21 mouse cellular contexts compared by ENCODE assay signal in the genomic region with DNA sequence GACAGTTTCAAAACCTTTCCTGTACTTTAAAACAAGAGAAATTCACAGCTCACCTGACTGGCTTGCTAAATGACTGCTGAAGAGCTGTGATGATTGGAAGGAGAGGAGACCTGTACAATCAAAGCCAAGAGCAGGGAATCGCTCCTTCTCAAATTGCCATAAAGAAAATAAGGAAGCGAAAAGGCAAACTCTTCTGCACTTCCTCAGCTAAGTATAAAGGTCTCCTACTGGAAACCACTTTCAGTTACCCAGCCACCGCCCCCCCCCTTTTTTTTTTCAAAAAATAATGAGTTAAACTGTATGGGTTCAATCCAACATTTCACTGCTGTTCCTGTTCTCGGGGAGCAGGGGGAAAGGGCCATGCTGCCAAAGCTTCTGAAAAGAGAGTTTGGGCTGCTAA. TPM values are rescaled to one million over a fixed set of nuclear protein-coding genes. Genes with fewer than 3 reads are reported as not detected.
DNase-seq lines count a peak whose midpoint lies in the region; ATAC-seq lines count a peak whose summit lies in the region.
"Had no signal": no experiment of that assay in that cellular context is flagged by ENCODE, and none has a peak within 500 bp of the region (broad histone marks: within the 10 kb centered on the region; RNA-seq: fewer than 3 reads in every experiment).

No protein-coding gene starts in this region.

- H3K4me2 ChIP-seq in forebrain, embryonic 16.5 days (ENCODE audit: low read length) = peak overlapping the region; percentile 36
- H3K4me2 ChIP-seq in forebrain, embryonic 12.5 days = no peak overlapping the region
- peak overlapping the region; percentile 3 for H3K4me2 ChIP-seq in embryonic facial prominence, embryonic 14.5 days (ENCODE audit: low read depth, low read length)
- H3K4me2 ChIP-seq: embryonic facial prominence, embryonic 15.5 days; hindbrain, embryonic 13.5 days had no signal

- H3K9ac ChIP-seq in forebrain, embryonic 16.5 days (replicated peaks; ENCODE audit: low read depth, low read length) = 0 out of 2 replicates have a peak overlapping the region, but pooled peaks have one; percentile 26
- no peak overlapping the region for H3K9ac ChIP-seq in forebrain, embryonic 12.5 days
- no peak overlapping the region; the same call in 1 of the 2 replicates for H3K9ac ChIP-seq in embryonic facial prominence, embryonic 14.5 days (ENCODE audit: low read depth, low read length)
- H3K9ac ChIP-seq: embryonic facial prominence, embryonic 15.5 days; hindbrain, embryonic 13.5 days had no signal

- 66% methylated on average over 4 of the region's 4 CpGs for WGBS in forebrain, embryonic 16.5 days
- 91% methylated on average over 4 of the region's 4 CpGs for WGBS in forebrain, embryonic 12.5 days
- WGBS in embryonic facial prominence, embryonic 14.5 days = 65% methylated on average over 4 of the region's 4 CpGs

- no peaks in the 10 kb centered on the region for H3K9me3 ChIP-seq in forebrain, embryonic 16.5 days (ENCODE audit: control insufficient read depth, low read length)
- H3K9me3 ChIP-seq in forebrain, embryonic 12.5 days = no peaks in the 10 kb centered on the region
- no peaks in the 10 kb centered on the region for H3K9me3 ChIP-seq in embryonic facial prominence, embryonic 14.5 days (ENCODE audit: control insufficient read depth, low read length)
- H3K9me3 ChIP-seq: embryonic facial prominence, embryonic 15.5 days; heart, embryonic 10.5 days; hindbrain, embryonic 13.5 days had no signal

- H3K27ac ChIP-seq in forebrain, embryonic 16.5 days (ENCODE audit: low read length) = peak overlapping the region; percentile 67
- H3K27ac ChIP-seq in forebrain, embryonic 12.5 days = no peak overlapping the region
- H3K27ac ChIP-seq in embryonic facial prominence, embryonic 14.5 days (replicated peaks; ENCODE audit: low read depth, low read length) = peak overlapping the region; percentile 36; the same call in 1 of the 2 replicates
- H3K27ac ChIP-seq: embryonic facial prominence, embryonic 15.5 days; gastrocnemius, adult 2 months; heart, embryonic 10.5 days; hindbrain, embryonic 13.5 days; hindbrain, postnatal 0 days had no signal

- DNase-seq in right cerebral cortex, postnatal 25 days = peak; percentile 2
- no peak for DNase-seq in right cerebral cortex, adult 18-20 months
- DNase-seq in embryonic facial prominence, embryonic 14.5 days (ENCODE audit: low spot score) = no peak
- no peak for DNase-seq in thymus, postnatal 25 days
- no peak for DNase-seq in urinary bladder, postnatal 36 days (ENCODE audit: low spot score in 2 of 2)
- DNase-seq: adrenal gland, adult 2 months; adrenal gland, postnatal 25 days; cerebellum, adult 2 months; cerebellum, postnatal 10 days; gastrocnemius, adult 2 months; gastrocnemius, postnatal 25 days; heart, adult 18-20 months; heart, postnatal 14 days; kidney, adult 11 months had no signal

- no peak for ATAC-seq in forebrain, embryonic 16.5 days
- no peak for ATAC-seq in forebrain, embryonic 12.5 days (ENCODE audit: low FRiP score)
- no peak for ATAC-seq in embryonic facial prominence, embryonic 14.5 days (ENCODE audit: low read depth)
- ATAC-seq: hindbrain, postnatal 0 days had no signal

- no peaks in the 10 kb centered on the region for H3K36me3 ChIP-seq in forebrain, embryonic 16.5 days (ENCODE audit: control insufficient read depth, insufficient read depth)
- H3K36me3 ChIP-seq in forebrain, embryonic 12.5 days (replicated peaks) = no peaks in the 10 kb centered on the region
- H3K36me3 ChIP-seq in embryonic facial prominence, embryonic 14.5 days (ENCODE audit: control insufficient read depth, insufficient read depth, low read length) = no peaks in the 10 kb centered on the region
- H3K36me3 ChIP-seq: embryonic facial prominence, embryonic 15.5 days; heart, embryonic 10.5 days; hindbrain, embryonic 13.5 days had no signal

- no peaks in the 10 kb centered on the region for H3K27me3 ChIP-seq in forebrain, embryonic 16.5 days (replicated peaks; ENCODE audit: control insufficient read depth, insufficient read depth, low read length)
- H3K27me3 ChIP-seq in forebrain, embryonic 12.5 days = no peaks in the 10 kb centered on the region; the same call in 1 of the 2 replicates
- H3K27me3 ChIP-seq in embryonic facial prominence, embryonic 14.5 days (replicated peaks; ENCODE audit: control insufficient read depth, insufficient read depth, low read length) = peaks cover 7% of the 10 kb centered on the region; the same call in 1 of the 2 replicates

- H3K4me1 ChIP-seq in forebrain, embryonic 16.5 days (replicated peaks; ENCODE audit: control insufficient read depth, insufficient read depth, low read length) = peaks cover 3% of the 10 kb centered on the region; the same call in 1 of the 2 replicates
- H3K4me1 ChIP-seq in forebrain, embryonic 12.5 days = no peaks in the 10 kb centered on the region; the same call in 1 of the 2 replicates
- no peaks in the 10 kb centered on the region for H3K4me1 ChIP-seq in embryonic facial prominence, embryonic 14.5 days (ENCODE audit: control insufficient read depth, insufficient read depth, low read length)
- H3K4me1 ChIP-seq: embryonic facial prominence, embryonic 15.5 days; heart, embryonic 10.5 days; hindbrain, embryonic 13.5 days had no signal

- H3K4me3 ChIP-seq in forebrain, embryonic 16.5 days (replicated peaks; ENCODE audit: low read length) = peak overlapping the region; percentile 17
- H3K4me3 ChIP-seq in forebrain, embryonic 12.5 days (replicated peaks) = no peak overlapping the region
- no peak overlapping the region for H3K4me3 ChIP-seq in embryonic facial prominence, embryonic 14.5 days (ENCODE audit: low read depth, low read length)
- H3K4me3 ChIP-seq: embryonic facial prominence, embryonic 15.5 days; erythroblast, embryonic 14.5 days; gastrocnemius, adult 2 months; heart, embryonic 10.5 days; hindbrain, embryonic 13.5 days had no signal

RNA-seq across cellular contexts. Expression of a gene that starts 15.2 kb away (rescaled TPM):
- polyA plus RNA-seq in forebrain, embryonic 16.5 days (2015; fragmentation: Nextera tagmentation; extraction: Ambion mirVana) = 74.5 and 109 TPM in 2 replicates
- polyA plus RNA-seq in forebrain, embryonic 12.5 days (2016; fragmentation: Nextera tagmentation; extraction: Ambion mirVana) = 2.5 and 2.6 TPM in 2 replicates
- 13.6 and 16.0 TPM in 2 replicates for polyA plus RNA-seq in embryonic facial prominence, embryonic 14.5 days (2014; fragmentation: Nextera tagmentation; extraction: Ambion mirVana)
- polyA plus RNA-seq: erythroblast, embryonic 14.5 days had no signal
